Mouse (Mus musculus) adrenal gland, postnatal 25 days (tissue): ENCODE measurements around the gene Gm32742. TPM values are rescaled to one million over a fixed set of nuclear protein-coding genes. Genes with fewer than 3 reads are reported as not detected.

Experiments
- DNase-seq: peaks from one replicate; pipeline ENCODE4 v3.0.0; 2021; ENCODE audit warnings: mixed read lengths
- long read RNA-seq: library from polyadenylated mRNA; stranded (forward); transcript quantifications from one replicate; pipeline ENCODE4 v2.0.0, GENCODE M21; 2021
- total RNA-seq: library from RNA; stranded (reverse); gene quantifications from 2 replicates; pipeline ENCODE4 v1.2.3, GENCODE M21; 2021

The Gm32742 gene
- not detected in 2 replicates for total RNA-seq
- long read RNA-seq, result 0 reads

GRCm38 (mm10) chr9:51165312-51166180 lies at the start of gene Gm32742:
Gene Gm32742, minus strand, starts transcription at chr9:51165517.
- no peak for DNase-seq

GRCm38 (mm10) chr9:51213729-51214237 lies 48.5 kb upstream of the Gm32742 start:
- no peak for DNase-seq

- no peak for DNase-seq
Observed at GRCm38 (mm10) chr9:51213023-51213728, 47.9 kb upstream of the Gm32742 start, which contains the start of gene Pou2af1. Gene Pou2af1, plus strand, starts transcription at chr9:51213708.

- DNase-seq, result no peak
Observed at GRCm38 (mm10) chr9:51211191-51211590, 45.9 kb upstream of the Gm32742 start.

- no peak for DNase-seq
Observed at GRCm38 (mm10) chr9:51208974-51209332, 43.6 kb upstream of the Gm32742 start.

- no peak for DNase-seq
Observed at GRCm38 (mm10) chr9:51194790-51195189, 29.5 kb upstream of the Gm32742 start.

GRCm38 (mm10) chr9:51190655-51191054 lies 25.3 kb upstream of the Gm32742 start:
- no peak for DNase-seq

GRCm38 (mm10) chr9:51185871-51186270 lies 20.6 kb upstream of the Gm32742 start:
- no peak for DNase-seq

GRCm38 (mm10) chr9:51185386-51185785 lies 20.1 kb upstream of the Gm32742 start:
- DNase-seq, result no peak

GRCm38 (mm10) chr9:51182716-51183710 lies 17.7 kb upstream of the Gm32742 start:
- DNase-seq, result no peak

GRCm38 (mm10) chr9:51180621-51181020 lies 15.3 kb upstream of the Gm32742 start:
- DNase-seq, result no peak

GRCm38 (mm10) chr9:51178297-51178696 lies 13.0 kb upstream of the Gm32742 start:
- no peak for DNase-seq

GRCm38 (mm10) chr9:51175722-51176121 lies 10.4 kb upstream of the Gm32742 start:
- DNase-seq, result no peak

- peak; percentile 31 for DNase-seq
Observed at GRCm38 (mm10) chr9:51174890-51175464, 9.7 kb upstream of the Gm32742 start.

GRCm38 (mm10) chr9:51170298-51170697 lies 5.0 kb upstream of the Gm32742 start:
- DNase-seq, result peak; percentile 45

- no peak for DNase-seq
Observed at GRCm38 (mm10) chr9:51169133-51169532, 3.8 kb upstream of the Gm32742 start.

- no peak for DNase-seq
Observed at GRCm38 (mm10) chr9:51168698-51169097, 3.4 kb upstream of the Gm32742 start.

- DNase-seq, result no peak
Observed at GRCm38 (mm10) chr9:51167954-51168353, 2.6 kb upstream of the Gm32742 start.

GRCm38 (mm10) chr9:51163989-51164388 lies 1.3 kb downstream of the Gm32742 start:
- no peak for DNase-seq

GRCm38 (mm10) chr9:51161771-51162388 lies 3.4 kb downstream of the Gm32742 start:
- peak; percentile 70 for DNase-seq
